Mouse (Mus musculus) intestine, embryonic 16.5 days (tissue): ENCODE measurements at regions not wholly inside any gene's neighbourhood (a gene's known extent, or its start where the extent isn't known, plus 50 kb on each side); places are given as distances from the start of the nearest gene placed in this dataset.

Experiments
- ATAC-seq: fragments of 200-750 bp; cut with Nextera tagmentation; 2 replicates; pipeline ENCODE4 v1.8.0; 2017; ENCODE audit warnings: moderate TSS enrichment, moderate library complexity
- H3K27ac ChIP-seq: fragments of 300-500 bp; sonication (generic); 2 replicates; pipeline ENCODE4 v1.5.1; 2014; ENCODE audit warnings: mild to moderate bottlenecking, low read length
- H3K27me3 ChIP-seq: fragments of 300-500 bp; sonication (generic); replicated peaks from 2 replicates; pipeline ENCODE4 v1.6.1; 2014; ENCODE audit warnings: low read length, control low read depth, mixed read lengths; ENCODE audit not compliant: control insufficient read depth, insufficient read depth
- H3K36me3 ChIP-seq: fragments of 300-500 bp; sonication (generic); 2 replicates; pipeline ENCODE4 v1.6.1; 2014; ENCODE audit warnings: low read length, control low read depth; ENCODE audit not compliant: control insufficient read depth, insufficient read depth
- H3K4me1 ChIP-seq: fragments of 300-500 bp; sonication (generic); 2 replicates; pipeline ENCODE4 v1.6.1; 2014; ENCODE audit warnings: low read length, control low read depth, mixed read lengths; ENCODE audit not compliant: control insufficient read depth, insufficient read depth
- H3K4me2 ChIP-seq: fragments of 300-500 bp; sonication (generic); 2 replicates; pipeline ENCODE4 v1.6.1; 2014; ENCODE audit warnings: low read depth, low read length, control low read depth
- H3K4me3 ChIP-seq: fragments of 300-500 bp; sonication (generic); 2 replicates; pipeline ENCODE4 v1.5.1; 2014; ENCODE audit warnings: mild to moderate bottlenecking, low read length
- H3K9ac ChIP-seq: fragments of 300-500 bp; sonication (generic); 2 replicates; pipeline ENCODE4 v1.6.1; 2014; ENCODE audit warnings: low read depth, low read length
- H3K9me3 ChIP-seq: fragments of 300-500 bp; sonication (generic); 2 replicates; pipeline ENCODE4 v1.6.1; 2016; ENCODE audit warnings: low read length, control low read depth; ENCODE audit not compliant: control insufficient read depth
- WGBS: fragments of 180-500 bp; shearing (Covaris S2); extraction: QIAGEN DNeasy Blood & Tissue Kit; methylation state at CpG from one replicate; pipeline ENCODE4 v1.1.7; 2014; 5-methylcytosine and 5-hydroxymethylcytosine counted together

- no peaks in the 10 kb centered on the region for H3K27me3 ChIP-seq
- no peak overlapping the region for H3K27ac ChIP-seq
- H3K36me3 ChIP-seq = no peaks in the 10 kb centered on the region
- H3K4me2 ChIP-seq = no peak overlapping the region
- H3K9ac ChIP-seq = no peak overlapping the region
- no peak overlapping the region for H3K4me3 ChIP-seq
- 83% methylated on average over 9 of the region's 9 CpGs for WGBS
- H3K4me1 ChIP-seq = no peaks in the 10 kb centered on the region
- H3K9me3 ChIP-seq = no peaks in the 10 kb centered on the region
- ATAC-seq = no peak
Measured at GRCm38 (mm10) chr16:85290986-85291952, 117.7 kb upstream of the App start.

DNA sequence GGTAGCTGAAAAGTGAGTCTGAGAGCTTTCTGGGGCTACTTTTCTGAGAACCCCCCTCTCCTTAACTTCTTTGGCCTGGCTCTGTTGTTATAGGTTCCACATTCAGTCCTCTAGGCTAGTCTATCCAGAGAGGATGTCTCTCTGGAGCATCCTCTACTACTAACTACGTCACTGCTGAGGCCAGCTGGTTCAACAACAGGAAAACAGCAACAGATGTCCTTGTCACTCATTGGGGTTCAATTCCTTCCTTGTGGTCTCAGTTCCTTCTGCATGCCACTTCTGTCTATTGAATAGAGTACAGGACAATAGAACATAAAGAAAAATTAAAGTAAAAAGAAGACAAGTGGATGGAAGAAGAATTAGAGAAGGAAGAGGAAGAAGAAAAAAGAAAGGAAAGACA lies 104.3 kb upstream of the App start:
- no peak for ATAC-seq
- no peak overlapping the region for H3K4me3 ChIP-seq
- H3K9me3 ChIP-seq = no peaks in the 10 kb centered on the region
- no peak overlapping the region for H3K4me2 ChIP-seq
- no peaks in the 10 kb centered on the region for H3K4me1 ChIP-seq
- no peaks in the 10 kb centered on the region for H3K36me3 ChIP-seq
- 46% methylated on average over 1 of the region's 1 CpGs for WGBS
- H3K27me3 ChIP-seq = no peaks in the 10 kb centered on the region
- no peak overlapping the region for H3K9ac ChIP-seq
- no peak overlapping the region for H3K27ac ChIP-seq

DNA sequence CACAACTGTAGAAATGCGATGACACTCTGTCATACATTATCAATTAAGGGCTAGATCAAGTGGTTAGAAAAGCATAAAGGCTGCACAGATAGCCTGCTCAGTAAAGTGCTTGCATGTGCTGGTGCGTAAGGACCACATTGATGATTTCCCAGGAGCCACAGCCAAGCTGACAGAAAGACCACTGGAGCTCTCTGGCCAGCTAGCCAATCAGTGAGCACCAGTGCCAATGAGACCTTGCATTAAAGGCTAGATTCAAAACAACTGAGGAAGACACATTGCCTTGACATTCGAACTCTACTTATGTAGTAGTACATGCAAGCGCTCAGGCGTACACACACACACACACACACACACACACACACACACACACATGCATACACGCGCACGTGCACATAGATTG lies 96.1 kb upstream of the App start:
- Histone ChIP-seq H3K9me3 (no peaks in the 10 kb centered on the region), H3K36me3 (no peaks in the 10 kb centered on the region), H3K4me2 (no peak overlapping the region), H3K4me3 (no peak overlapping the region), H3K9ac (no peak overlapping the region), H3K4me1 (no peaks in the 10 kb centered on the region), H3K27me3 (no peaks in the 10 kb centered on the region), H3K27ac (no peak overlapping the region)
- no peak for ATAC-seq
- 80% methylated on average over 8 of the region's 8 CpGs for WGBS

GRCm38 (mm10) chr16:85259838-85260237 lies 86.3 kb upstream of the App start:
- Histone ChIP-seq H3K9ac (no peak overlapping the region), H3K36me3 (no peaks in the 10 kb centered on the region), H3K4me1 (no peaks in the 10 kb centered on the region), H3K4me2 (no peak overlapping the region), H3K27me3 (no peaks in the 10 kb centered on the region), H3K27ac (no peak overlapping the region), H3K4me3 (no peak overlapping the region), H3K9me3 (no peaks in the 10 kb centered on the region)
- 70% methylated on average over 4 of the region's 4 CpGs for WGBS
- no peak for ATAC-seq

GRCm38 (mm10) chr16:85247301-85247700 lies 73.7 kb upstream of the App start:
- no peaks in the 10 kb centered on the region for H3K9me3 ChIP-seq
- no peak overlapping the region for H3K4me3 ChIP-seq
- no peak overlapping the region for H3K27ac ChIP-seq
- H3K36me3 ChIP-seq = no peaks in the 10 kb centered on the region
- WGBS = 63% methylated on average over 1 of the region's 1 CpGs
- no peaks in the 10 kb centered on the region for H3K27me3 ChIP-seq
- H3K9ac ChIP-seq = no peak overlapping the region
- no peak for ATAC-seq
- no peaks in the 10 kb centered on the region for H3K4me1 ChIP-seq
- no peak overlapping the region for H3K4me2 ChIP-seq

DNA sequence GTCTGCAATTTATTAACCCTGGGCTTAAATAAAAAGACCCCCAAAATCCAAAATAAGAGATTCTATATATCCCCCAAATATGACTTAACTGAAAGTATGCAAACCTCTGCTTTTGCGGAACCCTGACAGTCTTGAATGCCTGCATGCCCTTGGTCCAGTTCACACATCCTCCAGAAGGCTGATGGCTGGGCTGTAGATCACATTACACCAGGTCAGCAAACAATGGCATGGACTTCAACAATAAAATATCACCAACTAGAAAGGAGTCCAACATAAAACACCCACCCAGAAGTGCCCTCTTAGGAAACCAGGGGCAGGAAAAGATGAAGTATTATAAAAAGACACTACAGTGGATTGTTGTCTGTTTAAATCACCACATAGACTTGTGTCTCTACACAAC lies 59.5 kb upstream of the App start:
- Histone ChIP-seq H3K4me3 (no peak overlapping the region), H3K27ac (no peak overlapping the region), H3K27me3 (no peaks in the 10 kb centered on the region), H3K9me3 (no peaks in the 10 kb centered on the region), H3K4me2 (no peak overlapping the region), H3K4me1 (no peaks in the 10 kb centered on the region), H3K9ac (no peak overlapping the region), H3K36me3 (no peaks in the 10 kb centered on the region)
- 91% methylated on average over 1 of the region's 1 CpGs for WGBS
- ATAC-seq = no peak

DNA sequence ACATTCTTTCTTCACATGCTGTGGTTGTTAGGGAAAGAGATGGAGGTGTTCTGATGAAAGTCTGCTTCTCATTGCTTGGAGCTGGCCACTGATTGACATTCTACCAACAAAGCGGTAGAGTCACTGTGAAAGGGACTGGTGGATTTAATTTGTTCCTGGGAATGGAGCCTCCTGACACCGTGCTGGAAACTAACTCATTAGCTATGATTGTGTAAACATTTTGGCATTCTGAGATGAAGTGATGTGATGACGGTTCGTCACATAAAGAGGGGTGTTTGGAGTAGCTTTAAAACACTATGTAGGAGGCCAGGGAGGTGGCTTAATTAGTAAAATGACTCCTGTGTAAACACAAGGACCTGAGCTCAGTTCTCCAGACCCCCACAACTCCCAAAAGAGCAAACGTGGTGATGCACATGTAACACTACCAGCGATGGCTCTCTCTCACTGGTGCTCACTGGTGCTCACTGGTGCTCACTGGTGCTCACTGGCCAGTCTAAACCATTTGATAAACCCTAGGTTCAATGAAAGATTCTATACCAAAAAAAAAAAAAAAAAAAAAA lies 58.4 kb upstream of the App start:
- ATAC-seq = no peak
- Histone ChIP-seq H3K36me3 (no peaks in the 10 kb centered on the region), H3K4me2 (no peak overlapping the region), H3K9ac (no peak overlapping the region), H3K4me1 (no peaks in the 10 kb centered on the region), H3K27me3 (no peaks in the 10 kb centered on the region), H3K9me3 (no peaks in the 10 kb centered on the region), H3K4me3 (no peak overlapping the region), H3K27ac (no peak overlapping the region)
- 45% methylated on average over 6 of the region's 6 CpGs for WGBS

DNA sequence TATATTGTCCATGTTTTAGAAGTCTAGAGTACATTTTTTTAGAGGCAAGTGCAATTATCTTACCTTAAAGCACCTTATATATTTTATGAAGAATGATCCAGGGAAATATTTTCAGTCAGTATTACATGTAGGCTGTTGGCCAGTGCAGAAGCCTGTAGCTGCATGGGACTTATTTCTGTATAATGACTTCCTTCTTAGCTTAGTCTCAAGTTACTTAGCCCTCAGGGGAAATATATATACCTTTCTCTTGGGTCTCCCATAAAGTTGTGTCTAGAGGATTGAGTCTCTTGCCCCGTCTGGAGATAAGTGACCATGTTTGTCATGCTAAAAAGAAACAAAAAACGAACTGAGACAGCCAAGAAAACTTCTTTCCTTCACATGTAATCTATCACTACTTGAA lies 57.8 kb upstream of the App start:
- H3K27ac ChIP-seq = no peak overlapping the region
- H3K27me3 ChIP-seq = no peaks in the 10 kb centered on the region
- H3K9ac ChIP-seq = no peak overlapping the region
- H3K4me2 ChIP-seq = no peak overlapping the region
- H3K9me3 ChIP-seq = no peaks in the 10 kb centered on the region
- H3K4me1 ChIP-seq = no peaks in the 10 kb centered on the region
- H3K4me3 ChIP-seq = no peak overlapping the region
- no peak for ATAC-seq
- 42% methylated on average over 2 of the region's 2 CpGs for WGBS
- no peaks in the 10 kb centered on the region for H3K36me3 ChIP-seq

GRCm38 (mm10) chr16:85224325-85224724 lies 50.8 kb upstream of the App start:
- Histone ChIP-seq H3K4me3 (no peak overlapping the region), H3K9me3 (no peaks in the 10 kb centered on the region), H3K4me1 (no peaks in the 10 kb centered on the region), H3K27ac (no peak overlapping the region), H3K9ac (no peak overlapping the region), H3K27me3 (no peaks in the 10 kb centered on the region), H3K4me2 (no peak overlapping the region), H3K36me3 (no peaks in the 10 kb centered on the region)
- whole genome bisulfite sequencing = 61% methylated on average over 2 of the region's 2 CpGs
- ATAC-seq = no peak
